Mouse (Mus musculus) erythroblast, embryonic 14.5 days (primary cell): Measurements from ENCODE around the gene Kcnj6. TPM values are rescaled to one million over a fixed set of nuclear protein-coding genes. Genes with fewer than 3 reads are reported as not detected.

Experiments
- H3K27me3 ChIP-seq: 2 replicates; pipeline ENCODE4 v1.6.1; 2012; ENCODE audit warnings: inconsistent platforms; ENCODE audit not compliant: control insufficient read depth
- H3K36me3 ChIP-seq: 2 replicates; pipeline ENCODE4 v1.6.1; 2012; ENCODE audit warnings: mild to moderate bottlenecking, inconsistent platforms; ENCODE audit not compliant: control insufficient read depth
- H3K4me1 ChIP-seq: 2 replicates; pipeline ENCODE4 v1.6.1; 2012; ENCODE audit warnings: inconsistent platforms; ENCODE audit not compliant: control insufficient read depth
- H3K4me3 ChIP-seq: replicated peaks from 2 replicates; pipeline ENCODE3; 2012; ENCODE audit warnings: moderate library complexity, mild to moderate bottlenecking, inconsistent platforms
- H3K9me3 ChIP-seq: 2 replicates; pipeline ENCODE4 v1.6.1; 2012; ENCODE audit warnings: low read length, inconsistent platforms, mixed read lengths; ENCODE audit not compliant: control insufficient read depth
- GATA1 ChIP-seq: IDR thresholded peaks from 2 replicates; pipeline ENCODE4 v1.6.1; 2012; ENCODE audit warnings: low read length, inconsistent platforms, mixed read lengths
- TAL1 ChIP-seq: IDR thresholded peaks from 3 replicates; pipeline ENCODE4 v1.6.1; 2012; ENCODE audit warnings: low read length, inconsistent platforms, mixed read lengths
- polyA plus RNA-seq: library from polyadenylated mRNA; stranded (reverse); fragments of >175 nt; gene quantifications from 2 replicates; pipeline ENCODE4 v1.2.3, GENCODE M21; 2012

Kcnj6 gene
- polyA plus RNA-seq, 1 experiment = 0.02 TPM

DNA sequence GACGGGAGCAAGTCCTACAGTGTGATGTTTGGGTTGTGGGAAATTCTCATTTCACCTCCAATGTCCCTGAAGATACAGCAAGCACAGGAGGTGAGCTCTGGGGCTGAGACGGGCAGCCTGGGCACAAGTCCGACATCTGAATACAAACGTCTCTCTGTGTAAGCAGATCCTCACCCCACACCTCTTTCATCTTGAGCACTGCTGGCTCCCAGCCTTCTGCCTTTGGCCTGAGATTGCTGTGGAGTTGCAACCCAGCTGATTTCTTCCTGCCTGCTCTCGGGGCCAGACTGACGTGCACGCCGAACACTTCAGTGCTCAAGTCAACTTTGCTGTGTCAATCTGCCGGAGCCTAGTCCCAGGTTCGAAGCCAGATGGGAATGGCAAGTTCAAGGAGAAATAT lies 244.7 kb downstream of the Kcnj6 start:
- no peak for TF ChIP-seq GATA1
- no peak for TF ChIP-seq TAL1
- Histone ChIP-seq H3K36me3 (no peaks in the 10 kb centered on the region), H3K27me3 (no peaks in the 10 kb centered on the region), H3K4me1 (no peaks in the 10 kb centered on the region), H3K9me3 (no peaks in the 10 kb centered on the region), H3K4me3 (no peak overlapping the region)

DNA sequence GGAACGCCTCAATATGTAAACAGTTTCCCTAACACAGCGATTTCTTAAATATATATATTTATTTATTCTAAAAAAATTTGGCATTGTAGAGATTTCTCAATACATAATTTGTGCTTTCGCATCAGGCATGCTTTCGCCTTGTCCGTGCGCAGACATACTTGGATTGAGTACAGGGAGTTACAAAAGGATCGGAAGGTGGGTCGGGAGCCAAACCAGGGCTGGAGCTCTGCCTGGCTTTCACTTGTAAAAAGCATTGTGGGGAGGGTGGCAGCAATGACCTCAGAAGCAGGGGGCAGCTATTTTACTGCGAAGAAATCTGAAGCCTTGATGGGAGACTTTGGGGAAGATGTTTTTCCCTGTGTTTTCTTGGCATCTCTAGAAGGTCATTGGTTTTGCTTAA lies 252.5 kb downstream of the Kcnj6 start:
- Histone ChIP-seq H3K4me3 (no peak overlapping the region), H3K27me3 (peaks cover 3% of the 10 kb centered on the region; the same call in 1 of the 2 replicates), H3K36me3 (no peaks in the 10 kb centered on the region), H3K4me1 (peaks cover 2% of the 10 kb centered on the region; the same call in 1 of the 2 replicates), H3K9me3 (no peaks in the 10 kb centered on the region)
- no peak for TF ChIP-seq GATA1
- no peak for TF ChIP-seq TAL1

DNA sequence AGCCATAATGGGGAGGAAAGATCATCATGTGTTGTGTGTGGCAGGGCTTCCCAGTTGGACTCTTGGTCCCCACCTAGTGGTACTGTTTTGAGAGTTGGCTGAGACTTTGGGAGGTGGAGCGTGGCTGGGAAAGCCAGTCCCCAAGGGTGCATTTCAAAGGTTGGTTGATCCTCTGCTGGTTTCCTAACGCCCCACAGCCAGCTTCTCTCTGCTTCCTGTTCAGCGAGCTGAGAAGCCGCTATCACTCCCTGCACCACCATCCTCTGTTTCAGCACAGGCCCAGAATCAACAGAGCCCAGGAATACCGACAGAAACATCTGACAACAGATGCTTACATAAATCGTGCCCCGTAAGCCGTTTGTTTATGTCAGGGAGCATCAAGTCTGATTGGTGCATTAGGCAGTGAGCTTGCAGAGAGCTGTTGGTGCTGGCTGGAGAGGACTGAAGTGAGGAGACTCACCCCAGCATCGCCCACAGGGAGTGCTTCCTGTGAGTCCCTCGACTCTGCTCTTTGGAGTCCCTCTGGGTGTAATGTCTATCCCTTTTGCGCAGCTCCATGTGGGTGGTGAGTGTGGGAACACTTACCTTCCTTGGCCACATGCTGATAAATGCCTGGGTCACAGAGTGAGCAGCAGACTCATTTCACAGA lies 253.5 kb downstream of the Kcnj6 start:
- TF ChIP-seq GATA1 (no peak), TAL1 (no peak)
- H3K9me3 ChIP-seq = no peaks in the 10 kb centered on the region
- H3K36me3 ChIP-seq = no peaks in the 10 kb centered on the region
- H3K4me1 ChIP-seq = peaks cover 2% of the 10 kb centered on the region; the same call in 1 of the 2 replicates
- H3K27me3 ChIP-seq = peaks cover 3% of the 10 kb centered on the region; the same call in 1 of the 2 replicates
- no peak overlapping the region for H3K4me3 ChIP-seq

DNA sequence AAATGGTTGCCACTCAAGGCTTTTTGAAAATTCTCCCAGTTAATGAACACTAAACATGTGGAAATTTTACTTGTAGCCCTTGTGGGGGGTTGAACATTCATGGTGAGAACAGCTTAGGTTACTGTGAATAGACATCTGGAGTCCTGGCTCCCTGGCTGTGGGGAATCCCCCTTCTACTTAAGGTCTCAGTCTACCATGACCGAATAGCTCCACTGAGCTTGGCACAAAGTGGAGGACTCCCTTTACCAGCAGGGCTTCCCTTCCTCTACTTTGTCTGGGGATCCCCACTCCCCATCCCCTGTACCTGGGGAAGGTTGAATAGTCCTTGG lies 260.2 kb downstream of the Kcnj6 start:
- Histone ChIP-seq H3K36me3 (no peaks in the 10 kb centered on the region), H3K4me1 (no peaks in the 10 kb centered on the region), H3K4me3 (no peak overlapping the region), H3K27me3 (peaks cover 3% of the 10 kb centered on the region; the same call in 1 of the 2 replicates), H3K9me3 (no peaks in the 10 kb centered on the region)
- TF ChIP-seq GATA1 = no peak

DNA sequence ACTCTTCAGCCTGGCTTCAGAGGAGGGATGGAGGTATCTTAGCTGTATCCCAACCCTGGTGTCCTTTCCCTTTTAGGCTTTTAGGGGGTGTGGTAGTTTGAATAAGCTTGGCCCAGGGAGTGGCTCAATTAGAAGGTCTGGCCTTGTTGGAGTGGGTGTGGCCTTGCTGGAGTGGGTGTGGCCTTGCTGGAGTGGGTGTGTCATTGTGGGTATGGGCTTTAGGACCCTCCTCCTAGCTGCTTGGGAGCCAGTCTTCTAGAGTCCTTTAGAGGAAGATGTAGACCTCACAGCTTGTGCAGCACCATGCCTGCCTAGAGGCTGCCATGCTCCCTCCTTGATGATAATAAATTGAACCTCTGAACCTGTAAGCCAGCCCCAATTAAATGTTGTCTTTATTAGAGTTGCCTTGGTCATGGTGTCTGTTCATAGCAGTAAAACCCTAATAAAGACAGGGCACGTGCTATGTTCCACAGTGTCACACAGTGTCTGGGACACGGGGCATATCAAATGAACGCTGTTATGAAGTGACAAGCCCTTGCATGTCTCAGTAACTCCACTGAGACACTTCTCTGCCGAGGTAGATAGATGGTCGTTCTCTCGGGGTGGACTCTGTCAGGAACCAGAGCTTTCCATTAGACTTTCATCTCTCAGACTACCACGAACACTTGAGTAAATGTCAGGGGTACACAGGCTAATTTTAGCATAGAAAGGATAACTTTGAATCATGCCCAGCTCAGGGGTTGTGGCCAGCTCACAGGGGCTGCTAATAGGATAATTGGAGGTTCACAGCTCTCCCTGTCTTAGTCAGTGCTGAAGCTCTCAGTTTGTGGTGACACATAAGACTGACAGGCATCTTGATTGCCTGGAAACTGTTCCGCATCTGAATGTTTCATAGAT lies 260.8 kb downstream of the Kcnj6 start:
- TF ChIP-seq TAL1 = no peak
- no peak for TF ChIP-seq GATA1
- no peaks in the 10 kb centered on the region for H3K9me3 ChIP-seq
- no peaks in the 10 kb centered on the region for H3K4me1 ChIP-seq
- no peak overlapping the region for H3K4me3 ChIP-seq
- peaks cover 2% of the 10 kb centered on the region; the same call in 1 of the 2 replicates for H3K27me3 ChIP-seq
- H3K36me3 ChIP-seq = no peaks in the 10 kb centered on the region

DNA sequence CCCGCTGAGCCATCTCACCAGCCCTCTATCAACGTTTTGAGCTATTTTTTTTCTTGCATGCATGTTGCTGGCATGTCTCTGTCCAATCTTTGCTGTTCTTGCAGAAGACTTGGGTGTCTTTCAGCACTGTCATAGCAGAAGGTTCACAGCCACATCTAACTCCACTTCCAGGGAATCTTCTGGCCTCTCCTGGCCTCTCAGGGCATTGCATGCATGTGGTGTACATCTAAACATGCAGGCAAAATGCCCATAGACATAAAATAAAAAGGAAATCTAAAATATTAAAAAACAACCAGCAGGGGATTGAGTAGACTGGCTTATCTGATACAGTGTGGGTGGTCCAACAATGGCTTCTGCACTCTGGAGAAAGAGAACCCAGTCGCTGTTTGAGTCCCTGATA lies 262.0 kb downstream of the Kcnj6 start:
- Histone ChIP-seq H3K36me3 (no peaks in the 10 kb centered on the region), H3K4me1 (no peaks in the 10 kb centered on the region), H3K27me3 (no peaks in the 10 kb centered on the region), H3K4me3 (no peak overlapping the region), H3K9me3 (no peaks in the 10 kb centered on the region)
- no peak for TF ChIP-seq TAL1
- no peak for TF ChIP-seq GATA1

DNA sequence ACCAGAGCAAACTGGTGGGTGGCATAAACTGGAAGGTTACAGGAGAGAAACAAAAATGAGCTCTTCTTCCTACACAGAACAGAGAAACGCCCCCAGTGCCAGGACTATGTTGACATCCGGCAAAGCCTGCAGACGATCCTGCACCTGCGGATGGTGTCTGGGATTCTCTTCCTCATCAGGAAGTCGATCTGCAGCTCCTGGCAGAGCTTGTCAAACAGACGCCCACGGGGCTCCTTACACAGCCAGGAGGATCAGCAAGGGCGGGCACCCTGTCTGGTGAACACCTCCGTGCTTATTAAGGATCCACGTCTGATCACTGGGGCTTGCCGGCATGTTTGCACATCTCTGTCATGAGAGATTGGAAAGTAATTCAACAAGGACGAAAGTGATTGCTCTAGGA lies 266.5 kb downstream of the Kcnj6 start:
- Histone ChIP-seq H3K9me3 (peaks cover 5% of the 10 kb centered on the region), H3K27me3 (no peaks in the 10 kb centered on the region), H3K36me3 (no peaks in the 10 kb centered on the region), H3K4me3 (no peak overlapping the region), H3K4me1 (no peaks in the 10 kb centered on the region)
- no peak for TF ChIP-seq TAL1
- TF ChIP-seq GATA1 = no peak

DNA sequence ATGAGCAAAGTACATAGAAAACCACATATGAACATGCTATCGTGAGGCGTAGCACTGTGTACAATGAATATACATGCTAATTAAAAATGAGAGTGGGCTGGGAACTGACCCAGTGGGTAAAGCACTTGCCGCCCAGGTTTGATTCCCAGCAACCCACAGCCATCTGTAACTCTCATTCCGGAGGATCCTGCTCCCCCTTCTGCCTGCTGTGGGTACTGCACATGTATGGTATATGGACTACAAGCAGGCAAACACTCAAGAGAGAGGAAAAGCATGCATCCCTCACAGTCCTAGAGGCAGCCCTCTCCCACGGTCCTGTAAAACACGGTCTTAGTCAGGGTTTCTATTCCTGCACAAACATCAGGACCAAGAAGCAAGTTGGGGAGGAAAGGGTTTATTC lies 268.3 kb downstream of the Kcnj6 start:
- Histone ChIP-seq H3K4me1 (peaks cover 4% of the 10 kb centered on the region), H3K4me3 (no peak overlapping the region), H3K27me3 (peaks cover 8% of the 10 kb centered on the region), H3K36me3 (no peaks in the 10 kb centered on the region), H3K9me3 (peaks cover 5% of the 10 kb centered on the region)
- TF ChIP-seq TAL1 (no peak), GATA1 (no peak)

DNA sequence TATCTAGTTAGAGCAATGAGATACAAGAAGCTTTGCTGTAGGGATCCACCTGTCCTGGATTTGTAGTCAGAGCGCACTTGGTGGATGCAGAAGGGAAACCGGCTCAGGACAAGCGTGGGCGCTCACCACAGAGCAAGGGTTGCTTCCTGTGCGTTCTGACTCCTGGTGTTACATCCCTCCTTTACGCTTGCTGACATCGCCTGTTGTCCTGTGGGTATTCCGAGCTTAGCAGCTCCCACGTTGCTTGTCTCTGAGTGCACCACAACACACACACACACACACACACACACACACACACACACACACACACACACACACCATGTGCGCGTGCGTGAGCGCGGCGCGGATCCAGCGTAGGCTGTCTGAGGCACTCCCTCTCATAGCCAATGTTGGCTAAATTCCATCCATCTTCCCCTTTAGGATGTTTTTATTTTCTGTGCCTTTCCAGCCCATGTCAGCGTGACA lies 272.7 kb downstream of the Kcnj6 start:
- peaks cover 8% of the 10 kb centered on the region for H3K4me1 ChIP-seq
- peaks cover 5% of the 10 kb centered on the region for H3K9me3 ChIP-seq
- no peaks in the 10 kb centered on the region for H3K36me3 ChIP-seq
- peak overlapping the region; percentile 15 for H3K4me3 ChIP-seq
- peaks cover 21% of the 10 kb centered on the region for H3K27me3 ChIP-seq
- TF ChIP-seq GATA1 = no peak
- TF ChIP-seq TAL1 = no peak
